Mouse (Mus musculus) layer of hippocampus, adult 11-12 months (tissue): ENCODE results near the gene Unc13b.
A peak's percentile ranks its signal among the peaks of the same experiment; 100 is the strongest.
"Not testable (repeated sequence)": the region's sequence is repeated elsewhere in the genome, so short reads cannot be mapped to it uniquely, and the experiment has no call there.

Source experiments
- DNase-seq: peaks from one replicate; pipeline ENCODE4 v3.0.0; 2022; ENCODE audit warnings: low spot score

The Unc13b gene

GRCm38 (mm10) chr4:43091183-43091582, 32.4 kb downstream of the Unc13b start:
- DNase-seq: no peak

GRCm38 (mm10) chr4:43113491-43113890, 54.7 kb downstream of the Unc13b start:
- DNase-seq: no peak

GRCm38 (mm10) chr4:43114512-43114911, 55.8 kb downstream of the Unc13b start:
- no peak for DNase-seq

- peak; percentile 68 for DNase-seq
Measured at GRCm38 (mm10) chr4:43114946-43115345, 56.2 kb downstream of the Unc13b start.

- no peak for DNase-seq
Measured at GRCm38 (mm10) chr4:43116249-43116648, 57.5 kb downstream of the Unc13b start.

GRCm38 (mm10) chr4:43129750-43130149, 71.0 kb downstream of the Unc13b start:
- no peak for DNase-seq

GRCm38 (mm10) chr4:43142610-43143009, 83.9 kb downstream of the Unc13b start:
- DNase-seq: no peak

- not testable (repeated sequence) for DNase-seq
Measured at GRCm38 (mm10) chr4:43152413-43152812, 93.7 kb downstream of the Unc13b start.

GRCm38 (mm10) chr4:43160045-43160444, 101.3 kb downstream of the Unc13b start:
- no peak for DNase-seq

- DNase-seq: no peak
Measured at GRCm38 (mm10) chr4:43161124-43161657, 102.4 kb downstream of the Unc13b start.

- DNase-seq: no peak
Measured at GRCm38 (mm10) chr4:43163205-43163604, 104.5 kb downstream of the Unc13b start.

GRCm38 (mm10) chr4:43165403-43166005, 106.8 kb downstream of the Unc13b start:
- no peak for DNase-seq

- no peak for DNase-seq
Measured at GRCm38 (mm10) chr4:43170028-43170427, 111.3 kb downstream of the Unc13b start.

GRCm38 (mm10) chr4:43177126-43177525, 118.4 kb downstream of the Unc13b start:
- no peak for DNase-seq

- no peak for DNase-seq
Measured at GRCm38 (mm10) chr4:43182474-43183168, 123.9 kb downstream of the Unc13b start.

GRCm38 (mm10) chr4:43187439-43187838, 128.7 kb downstream of the Unc13b start:
- no peak for DNase-seq

- DNase-seq: no peak
Measured at GRCm38 (mm10) chr4:43189381-43189780, 130.6 kb downstream of the Unc13b start.

GRCm38 (mm10) chr4:43204946-43205345, 146.2 kb downstream of the Unc13b start:
- no peak for DNase-seq

- DNase-seq: no peak
Measured at GRCm38 (mm10) chr4:43205571-43205970, 146.8 kb downstream of the Unc13b start.

- DNase-seq: no peak
Measured at GRCm38 (mm10) chr4:43206989-43207388, 148.2 kb downstream of the Unc13b start.

- DNase-seq: peak; percentile 66
Measured at GRCm38 (mm10) chr4:43209081-43209579, 150.4 kb downstream of the Unc13b start.

GRCm38 (mm10) chr4:43209673-43210072, 150.9 kb downstream of the Unc13b start:
- no peak for DNase-seq

GRCm38 (mm10) chr4:43216491-43216890, 157.7 kb downstream of the Unc13b start:
- no peak for DNase-seq
